Mouse (Mus musculus) G1E (cell line): ENCODE measurements around the gene Sost. TPM values are rescaled to one million over a fixed set of nuclear protein-coding genes. Genes with fewer than 3 reads are reported as not detected.
"Not testable (repeated sequence)": the region's sequence is repeated elsewhere in the genome, so short reads cannot be mapped to it uniquely, and the experiment has no call there.

Experiments used
- ATAC-seq: 2 replicates; pipeline ENCODE4 v1.8.0; 2016; ENCODE audit warnings: mild to moderate bottlenecking; ENCODE audit not compliant: insufficient number of reproducible peaks, poor library complexity, low FRiP score, severe bottlenecking; ENCODE audit errors: extremely low read depth
- DNase-seq: peaks from one replicate; pipeline ENCODE4 v3.0.0; 2012; ENCODE audit warnings: low spot score
- H3K27me3 ChIP-seq: 2 replicates; pipeline ENCODE4 v1.6.1; 2012; ENCODE audit warnings: mild to moderate bottlenecking, low read length, inconsistent platforms; ENCODE audit not compliant: insufficient read depth
- H3K36me3 ChIP-seq: replicated peaks from 2 replicates; pipeline ENCODE3; 2012; ENCODE audit warnings: mild to moderate bottlenecking, inconsistent platforms
- H3K4me1 ChIP-seq: 2 replicates; pipeline ENCODE4 v1.6.1; 2012; ENCODE audit warnings: low read depth, low read length, inconsistent platforms, mixed read lengths; ENCODE audit not compliant: insufficient read depth
- H3K4me3 ChIP-seq: 2 replicates; pipeline ENCODE4 v1.5.1; 2012; ENCODE audit warnings: low read depth, mild to moderate bottlenecking, inconsistent platforms, low read length, moderate library complexity, mixed read lengths
- H3K9me3 ChIP-seq: replicated peaks from 2 replicates; pipeline ENCODE4 v1.6.1; 2012; ENCODE audit warnings: inconsistent platforms
- CTCF ChIP-seq: IDR thresholded peaks from 2 replicates; pipeline ENCODE4 v1.5.1; 2012; ENCODE audit warnings: low read depth, low read length, inconsistent platforms, mixed read lengths
- GATA1 ChIP-seq: IDR thresholded peaks from 2 replicates; pipeline ENCODE4 v1.6.1; 2012; ENCODE audit warnings: borderline replicate concordance, low read length, inconsistent platforms, mixed read lengths
- GATA2 ChIP-seq: IDR thresholded peaks from 2 replicates; pipeline ENCODE4 v1.6.1; 2012; ENCODE audit warnings: low read depth, low read length, inconsistent platforms, borderline replicate concordance
- POLR2AphosphoS5 ChIP-seq: IDR thresholded peaks from 2 replicates; pipeline ENCODE4 v1.6.1; 2012; ENCODE audit warnings: low read depth, low read length, inconsistent platforms; ENCODE audit not compliant: insufficient replicate concordance
- TAL1 ChIP-seq: conservative IDR thresholded peaks from 2 replicates; pipeline ENCODE4 v1.6.1; 2012; ENCODE audit warnings: low read depth, low read length, inconsistent platforms, mixed read lengths
- polyA plus RNA-seq: library from polyadenylated mRNA; stranded (reverse); fragments of >175 nt; gene quantifications from 2 replicates; pipeline ENCODE4 v1.2.3, GENCODE M21; 2012
- total RNA-seq, 2 experiments: library from RNA; stranded (forward) in 1 of 2; stranded (reverse) in 1 of 2; fragments of 200-1000 nt in 1 of 2; fragments of >200 nt in 1 of 2; fragmentation: Nextera tagmentation in 1 of 2; gene quantifications; 2 replicates each; pipeline ENCODE4 v1.2.3; 2014 to 2017

The Sost gene
- total and polyA plus RNA-seq, 3 experiments = not detected

DNA sequence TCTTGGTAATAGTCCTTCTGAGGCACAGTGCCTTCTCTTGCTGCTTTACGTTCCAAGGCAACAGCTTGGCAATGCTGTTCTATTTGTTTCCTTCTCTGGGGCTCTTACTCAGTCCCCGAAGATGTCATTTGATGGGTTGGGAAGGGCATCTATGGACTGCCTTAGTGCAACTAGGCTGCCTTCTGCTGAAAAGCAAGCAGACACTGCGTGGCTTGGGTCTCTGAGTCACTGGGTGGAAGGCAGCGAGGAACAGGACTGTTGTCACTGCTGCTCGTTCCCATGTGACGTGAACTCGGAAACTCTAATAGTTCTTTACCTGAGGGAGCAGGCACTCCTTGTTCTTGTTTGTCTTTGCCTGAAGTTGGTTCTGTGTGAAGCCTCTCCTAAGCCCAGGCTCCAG, 29.1 kb upstream of the Sost start:
- Histone ChIP-seq H3K27me3 (peaks cover 13% of the 10 kb centered on the region), H3K36me3 (no peaks in the 10 kb centered on the region), H3K9me3 (no peaks in the 10 kb centered on the region), H3K4me3 (no peak overlapping the region), H3K4me1 (no peaks in the 10 kb centered on the region)
- ATAC-seq = no peak
- no peak for TF ChIP-seq CTCF
- TF ChIP-seq GATA2 = no peak
- no peak for TF ChIP-seq GATA1
- no peak for TF ChIP-seq POLR2AphosphoS5
- no peak for DNase-seq

DNA sequence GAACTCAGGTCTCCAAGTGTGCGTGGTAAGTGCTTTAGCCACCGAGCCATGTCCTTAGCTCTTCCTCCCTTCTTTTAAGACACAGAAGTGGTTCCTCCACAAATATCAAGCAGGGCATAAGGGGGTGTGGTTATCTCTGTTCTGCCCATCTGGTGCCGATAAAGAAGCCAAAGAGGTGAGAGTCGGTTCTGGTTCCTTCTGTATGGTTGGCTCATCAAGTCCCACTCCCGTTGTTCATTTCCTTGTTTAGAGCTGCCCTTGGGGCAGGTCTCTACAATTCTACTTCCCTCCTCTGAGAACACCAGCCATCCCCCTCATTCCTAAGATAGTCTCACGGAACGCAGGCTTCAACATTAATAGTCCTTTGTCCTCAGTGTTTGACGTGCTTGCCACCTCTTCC, 27.3 kb upstream of the Sost start:
- DNase-seq = no peak
- TF ChIP-seq GATA2 = no peak
- no peak for TF ChIP-seq TAL1
- no peak for TF ChIP-seq POLR2AphosphoS5
- no peak for TF ChIP-seq GATA1
- no peak for TF ChIP-seq CTCF
- H3K27me3 ChIP-seq = peaks cover 10% of the 10 kb centered on the region
- H3K4me1 ChIP-seq = no peaks in the 10 kb centered on the region
- ATAC-seq = no peak
- no peak overlapping the region for H3K4me3 ChIP-seq
- no peaks in the 10 kb centered on the region for H3K36me3 ChIP-seq
- H3K9me3 ChIP-seq = no peaks in the 10 kb centered on the region

- H3K4me3 ChIP-seq = no peak overlapping the region
- ATAC-seq = no peak
- H3K36me3 ChIP-seq = no peaks in the 10 kb centered on the region
- TF ChIP-seq GATA2 (no peak), CTCF (no peak), POLR2AphosphoS5 (no peak), GATA1 (no peak), TAL1 (no peak)
- H3K27me3 ChIP-seq = peaks cover 24% of the 10 kb centered on the region
- H3K4me1 ChIP-seq = no peaks in the 10 kb centered on the region
- no peak for DNase-seq
- no peaks in the 10 kb centered on the region for H3K9me3 ChIP-seq
Measured at GRCm38 (mm10) chr11:101992411-101992810, 25.6 kb upstream of the Sost start.

- TF ChIP-seq GATA2 (no peak), GATA1 (no peak), CTCF (no peak), POLR2AphosphoS5 (no peak), TAL1 (no peak)
- no peaks in the 10 kb centered on the region for H3K4me1 ChIP-seq
- ATAC-seq (no peak), DNase-seq (no peak)
- H3K36me3 ChIP-seq = no peaks in the 10 kb centered on the region
- no peak overlapping the region for H3K4me3 ChIP-seq
- H3K27me3 ChIP-seq = peaks cover 25% of the 10 kb centered on the region
- H3K9me3 ChIP-seq = no peaks in the 10 kb centered on the region
Measured at GRCm38 (mm10) chr11:101991813-101992212, 25.0 kb upstream of the Sost start.

DNA sequence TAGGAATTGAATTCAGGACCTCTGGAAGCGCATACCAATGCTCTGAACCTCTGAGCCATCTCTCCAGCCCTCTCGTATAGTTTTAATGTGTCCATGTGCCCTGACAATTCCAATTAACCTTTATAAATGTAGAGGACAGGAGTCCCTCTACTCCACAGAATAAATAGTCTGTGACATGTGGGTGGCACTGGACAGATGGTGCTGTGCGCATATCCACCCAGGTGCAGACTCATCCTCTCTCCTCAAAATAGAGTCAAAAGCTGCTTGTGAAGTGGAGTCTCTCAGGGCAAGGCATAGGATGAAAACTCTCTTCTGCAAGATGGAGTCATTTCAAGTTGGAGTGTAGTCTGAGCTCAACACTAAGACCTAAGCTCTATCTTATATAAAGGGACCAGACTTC, 23.4 kb upstream of the Sost start:
- H3K4me1 ChIP-seq = peaks cover 6% of the 10 kb centered on the region; the same call in 1 of the 2 replicates

DNA sequence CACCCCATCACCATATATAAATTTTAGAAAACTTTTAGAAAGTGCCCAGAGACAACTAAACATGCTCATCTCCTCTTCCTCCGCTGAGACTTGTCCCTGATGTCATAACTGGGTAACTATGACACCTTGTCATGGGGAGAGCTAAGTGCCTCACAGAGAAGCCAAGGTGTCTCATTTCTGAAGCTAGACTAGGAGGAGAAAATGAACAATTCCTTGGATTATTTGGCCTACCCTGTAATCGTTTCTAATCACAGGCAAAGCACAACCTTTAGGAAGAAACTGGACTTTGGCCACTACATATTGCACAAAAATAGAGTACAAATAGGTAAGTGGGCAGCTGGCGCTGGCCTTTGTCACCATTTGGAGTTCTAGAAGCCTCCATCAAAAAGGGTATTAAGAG, 20.1 kb upstream of the Sost start, which contains the start of gene Dusp3:
Dusp3 (minus strand) TSS at position 101 of the 400 bp plus-strand sequence.
- TF ChIP-seq GATA2 (no peak), POLR2AphosphoS5 (no peak), GATA1 (no peak), CTCF (no peak), TAL1 (no peak)
- DNase-seq (no peak), ATAC-seq (no peak)
- H3K9me3 ChIP-seq = no peaks in the 10 kb centered on the region
- peaks cover 18% of the 10 kb centered on the region for H3K4me1 ChIP-seq
- no peak within 1 kb of the TSS for H3K4me3 ChIP-seq
- peaks cover 41% of the 10 kb centered on the region for H3K27me3 ChIP-seq
- no peaks in the 10 kb centered on the region for H3K36me3 ChIP-seq

More for the DNA sequence above, 23.4 kb upstream of the Sost start:
- Histone ChIP-seq H3K27me3 (peaks cover 19% of the 10 kb centered on the region), H3K9me3 (no peaks in the 10 kb centered on the region), H3K4me3 (no peak overlapping the region), H3K36me3 (no peaks in the 10 kb centered on the region)
- ATAC-seq (no peak), DNase-seq (no peak)
- TF ChIP-seq POLR2AphosphoS5 (no peak), TAL1 (no peak), GATA2 (no peak), CTCF (no peak), GATA1 (no peak)

DNA sequence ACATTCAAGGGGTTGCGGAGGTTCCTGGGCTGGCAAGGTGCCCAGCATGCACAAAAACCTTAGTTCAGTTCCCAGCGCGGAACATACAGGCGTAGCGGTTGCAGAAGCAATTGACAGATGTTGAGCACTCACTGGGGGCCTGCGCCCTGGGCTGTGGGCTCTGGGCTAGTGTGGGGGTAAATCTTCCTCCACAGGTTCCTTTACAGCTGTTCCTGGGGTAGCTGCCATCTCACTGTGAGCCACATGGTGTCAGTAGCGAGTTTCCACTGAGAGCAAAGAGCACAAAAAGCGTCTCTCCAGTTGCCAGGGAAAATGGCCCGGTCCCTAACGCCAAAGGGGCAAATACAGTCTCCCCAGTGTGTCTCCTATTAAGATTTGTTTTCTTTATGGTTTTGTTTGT, 19.2 kb upstream of the Sost start:
- ATAC-seq (peak; percentile 22; the same call in 1 of the 2 replicates), DNase-seq (peak; percentile 48)
- TF ChIP-seq CTCF (peak; percentile 77), TAL1 (no peak), GATA2 (no peak), POLR2AphosphoS5 (no peak)
- H3K9me3 ChIP-seq = no peaks in the 10 kb centered on the region
- H3K27me3 ChIP-seq = peaks cover 41% of the 10 kb centered on the region
- H3K4me3 ChIP-seq = no peak overlapping the region
- peaks cover 18% of the 10 kb centered on the region for H3K4me1 ChIP-seq
- no peaks in the 10 kb centered on the region for H3K36me3 ChIP-seq

GRCm38 (mm10) chr11:101985450-101985849, 18.6 kb upstream of the Sost start:
- not testable (repeated sequence) for DNase-seq
- peaks cover 40% of the 10 kb centered on the region for H3K27me3 ChIP-seq

More at GRCm38 (mm10) chr11:101985450-101985849, 18.6 kb upstream of the Sost start:
- not testable (repeated sequence) for H3K4me3 ChIP-seq, H3K36me3 ChIP-seq, ATAC-seq, H3K9me3 ChIP-seq
- H3K4me1 ChIP-seq = peaks cover 18% of the 10 kb centered on the region
